Mouse (Mus musculus): ENCODE data around the gene Rbp3. TPM values are rescaled to one million over a fixed set of nuclear protein-coding genes. Genes with fewer than 3 reads are reported as not detected.

The Rbp3 gene
- total and polyA plus RNA-seq, 3 experiments: not detected

DNA sequence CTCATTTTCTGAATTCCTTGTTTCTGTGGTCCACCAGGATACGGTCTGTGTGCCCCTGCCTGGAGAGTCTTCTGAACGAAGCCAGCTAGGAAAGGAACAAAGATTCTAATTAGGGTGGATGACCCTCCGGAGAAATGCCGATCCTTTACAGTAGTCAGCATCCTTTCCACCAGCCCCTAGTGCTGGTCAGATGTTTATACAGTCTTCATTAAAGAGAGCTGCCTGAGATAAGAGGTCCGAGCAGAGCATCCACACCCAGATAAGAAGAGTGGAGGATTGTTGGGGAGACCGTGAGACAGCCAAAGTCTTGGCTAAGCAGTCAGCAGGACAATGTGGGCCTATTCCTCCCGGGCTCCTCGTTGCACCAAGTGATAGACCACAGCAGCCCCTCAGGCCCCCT is 13.1 kb upstream of the Rbp3 start, which contains the start of gene Gdf2:
TSS of gene Gdf2 (plus strand) at position 301 of the 400 bp plus-strand sequence.
- no peak within 1 kb of the TSS for H3K9ac ChIP-seq (ENCODE audit: low read depth, low read length)
- H3K4me3 ChIP-seq: no peak within 1 kb of the TSS
- no peak for DNase-seq
- no peak within 1 kb of the TSS for H3K27ac ChIP-seq
- intact Hi-C loops (cut with DNase I): no loop called here
- H3K79me2 ChIP-seq (replicated peaks; ENCODE audit: control insufficient read depth, insufficient read depth, low read length): no peaks in the 10 kb centered on the region
- H3K27me3 ChIP-seq (ENCODE audit: control insufficient read depth, insufficient read depth, low read length): no peaks in the 10 kb centered on the region
- H3K36me3 ChIP-seq (ENCODE audit: control insufficient read depth, insufficient read depth, low read length): no peaks in the 10 kb centered on the region
- TF ChIP-seq CTCF (IDR thresholded peaks at IDR 0.05) (no peak), EP300 (IDR thresholded peaks at IDR 0.05; ENCODE audit: insufficient read depth, low read depth, low read length) (no peak), POLR2A (IDR thresholded peaks at IDR 0.05; ENCODE audit: insufficient read depth, low read depth, low read length) (no peak)
- no peaks in the 10 kb centered on the region for H3K4me1 ChIP-seq (ENCODE audit: control insufficient read depth, insufficient read depth, low read length)
- WGBS: 26% methylated on average over 8 of the region's 8 CpGs

DNA sequence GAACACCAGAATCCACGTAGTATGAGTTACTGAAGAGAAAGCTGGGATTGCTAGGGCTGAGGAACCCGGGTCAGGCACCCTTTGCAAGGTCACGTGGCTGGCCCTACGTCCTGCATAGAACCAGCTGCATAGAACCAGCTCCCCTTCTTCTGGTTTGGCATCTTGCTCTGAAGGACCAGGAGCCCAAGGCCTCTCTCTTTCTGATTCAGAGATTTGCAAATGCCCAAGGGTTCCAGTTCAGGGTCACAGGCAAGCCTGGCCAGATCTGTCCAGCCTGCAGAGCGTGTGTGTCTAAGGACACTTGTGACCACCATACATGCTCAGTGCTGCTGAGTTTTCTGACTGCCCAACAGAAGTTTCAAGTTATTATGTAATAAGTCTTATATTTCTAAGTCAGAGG is 11.6 kb upstream of the Rbp3 start:
- Histone ChIP-seq H3K27me3 (ENCODE audit: control insufficient read depth, insufficient read depth, low read length) (no peaks in the 10 kb centered on the region), H3K4me1 (ENCODE audit: control insufficient read depth, insufficient read depth, low read length) (no peaks in the 10 kb centered on the region), H3K36me3 (ENCODE audit: control insufficient read depth, insufficient read depth, low read length) (no peaks in the 10 kb centered on the region), H3K4me3 (no peak overlapping the region), H3K9ac (ENCODE audit: low read depth, low read length) (no peak overlapping the region), H3K79me2 (replicated peaks; ENCODE audit: control insufficient read depth, insufficient read depth, low read length) (no peaks in the 10 kb centered on the region), H3K27ac (no peak overlapping the region)
- WGBS: 75% methylated on average over 5 of the region's 5 CpGs
- DNase-seq: no peak
- no peak for TF ChIP-seq POLR2A (IDR thresholded peaks at IDR 0.05; ENCODE audit: insufficient read depth, low read depth, low read length)
- no peak for TF ChIP-seq CTCF (IDR thresholded peaks at IDR 0.05)
- TF ChIP-seq EP300 (IDR thresholded peaks at IDR 0.05; ENCODE audit: insufficient read depth, low read depth, low read length): no peak
- intact Hi-C loops (cut with DNase I): no loop called here

DNA sequence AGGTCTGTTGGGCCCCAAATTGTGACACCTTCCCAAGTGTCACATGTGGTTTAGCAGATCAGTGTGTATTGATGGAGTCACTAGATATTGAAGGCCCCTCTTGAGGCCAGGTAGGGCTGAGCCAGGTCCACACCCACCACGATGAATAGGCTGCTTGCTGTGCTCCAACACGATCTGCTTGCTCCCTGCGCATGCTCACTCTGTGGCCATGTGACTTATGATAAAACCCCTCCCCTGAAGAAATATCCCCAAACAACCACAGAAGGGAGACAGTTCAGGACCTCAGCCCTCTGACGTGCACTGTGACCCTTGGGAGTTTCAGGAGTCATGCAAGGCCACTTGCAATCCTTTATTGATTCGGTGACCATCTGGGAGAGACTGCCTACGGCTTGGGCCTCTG is 7.7 kb upstream of the Rbp3 start:
- Histone ChIP-seq H3K79me2 (replicated peaks; ENCODE audit: control insufficient read depth, insufficient read depth, low read length) (no peaks in the 10 kb centered on the region), H3K9ac (ENCODE audit: low read depth, low read length) (no peak overlapping the region), H3K27me3 (ENCODE audit: control insufficient read depth, insufficient read depth, low read length) (no peaks in the 10 kb centered on the region), H3K27ac (no peak overlapping the region), H3K36me3 (ENCODE audit: control insufficient read depth, insufficient read depth, low read length) (no peaks in the 10 kb centered on the region), H3K4me3 (no peak overlapping the region), H3K4me1 (ENCODE audit: control insufficient read depth, insufficient read depth, low read length) (no peaks in the 10 kb centered on the region)
- intact Hi-C loops (cut with DNase I): no loop called here
- TF ChIP-seq EP300 (IDR thresholded peaks at IDR 0.05; ENCODE audit: insufficient read depth, low read depth, low read length) (no peak), POLR2A (IDR thresholded peaks at IDR 0.05; ENCODE audit: insufficient read depth, low read depth, low read length) (no peak), CTCF (IDR thresholded peaks at IDR 0.05) (no peak)
- no peak for DNase-seq
- WGBS: 75% methylated on average over 6 of the region's 6 CpGs

DNA sequence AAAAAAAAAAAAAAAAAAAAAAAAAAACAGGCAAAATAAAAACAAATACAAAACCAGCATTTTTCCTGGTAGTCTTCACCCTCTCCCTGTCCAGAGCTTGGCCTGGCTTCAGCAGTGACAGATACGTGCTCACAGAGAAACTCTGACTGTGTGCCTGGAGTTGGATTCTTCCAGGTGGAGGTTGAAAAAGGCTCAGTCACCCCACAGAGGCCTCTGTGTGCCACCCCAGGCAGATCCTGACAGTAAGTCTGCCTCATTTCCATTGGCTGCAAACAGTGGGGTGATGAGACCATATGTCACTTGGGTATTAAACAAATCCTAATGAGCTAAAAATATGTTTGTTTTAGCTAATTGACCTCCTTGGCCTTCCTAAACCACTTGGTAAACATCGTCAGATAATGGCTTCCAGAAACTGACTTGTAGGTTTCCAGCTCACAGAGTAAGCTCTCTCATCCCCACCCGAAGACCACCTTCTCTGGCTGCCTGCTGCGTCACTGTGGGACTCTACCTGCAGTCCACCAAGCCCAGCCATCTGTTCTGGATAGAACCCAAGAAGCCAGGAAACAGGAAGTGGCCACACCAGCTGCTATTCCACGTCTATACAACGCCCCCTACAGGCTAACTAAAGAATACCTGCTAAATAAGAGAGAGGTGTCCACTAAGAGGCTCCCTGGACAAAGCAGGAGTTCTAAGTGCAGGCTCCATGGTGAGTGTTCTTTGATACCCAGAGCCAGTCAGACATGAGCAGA is 1.4 kb upstream of the Rbp3 start:
- Histone ChIP-seq H3K27ac (no peak overlapping the region), H3K27me3 (ENCODE audit: control insufficient read depth, insufficient read depth, low read length) (no peaks in the 10 kb centered on the region), H3K79me2 (replicated peaks; ENCODE audit: control insufficient read depth, insufficient read depth, low read length) (no peaks in the 10 kb centered on the region), H3K36me3 (ENCODE audit: control insufficient read depth, insufficient read depth, low read length) (no peaks in the 10 kb centered on the region), H3K4me1 (ENCODE audit: control insufficient read depth, insufficient read depth, low read length) (no peaks in the 10 kb centered on the region), H3K9ac (ENCODE audit: low read depth, low read length) (no peak overlapping the region), H3K4me3 (no peak overlapping the region)
- intact Hi-C loops (cut with DNase I): loop anchor here (10.0 kb wide), 1 partner anchor 252 kb away; the partner anchor contains the start of gene Gprin2
- TF ChIP-seq CTCF (IDR thresholded peaks at IDR 0.05) (no peak), POLR2A (IDR thresholded peaks at IDR 0.05; ENCODE audit: insufficient read depth, low read depth, low read length) (no peak), EP300 (IDR thresholded peaks at IDR 0.05; ENCODE audit: insufficient read depth, low read depth, low read length) (no peak)
- WGBS: 52% methylated on average over 6 of the region's 6 CpGs
- no peak for DNase-seq

DNA sequence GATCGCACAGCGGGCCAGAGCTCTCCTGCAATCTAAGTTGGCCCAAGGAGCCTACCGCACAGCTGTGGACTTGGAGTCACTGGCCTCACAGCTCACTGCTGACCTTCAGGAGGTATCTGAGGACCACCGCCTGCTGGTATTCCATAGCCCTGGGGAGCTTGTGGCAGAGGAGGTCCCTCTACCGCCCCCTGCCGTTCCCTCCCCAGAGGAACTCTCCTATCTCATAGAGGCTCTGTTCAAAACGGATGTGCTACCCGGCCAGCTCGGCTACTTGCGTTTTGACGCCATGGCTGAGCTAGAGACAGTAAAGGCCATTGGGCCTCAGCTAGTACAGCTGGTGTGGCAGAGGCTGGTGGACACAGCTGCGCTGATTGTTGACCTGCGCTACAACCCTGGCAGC is 2.3 kb downstream of the Rbp3 start:
- H3K4me1 ChIP-seq (ENCODE audit: control insufficient read depth, insufficient read depth, low read length): no peaks in the 10 kb centered on the region
- H3K27ac ChIP-seq: no peak overlapping the region
- no peaks in the 10 kb centered on the region for H3K79me2 ChIP-seq (replicated peaks; ENCODE audit: control insufficient read depth, insufficient read depth, low read length)
- H3K9ac ChIP-seq (ENCODE audit: low read depth, low read length): no peak overlapping the region
- H3K27me3 ChIP-seq (ENCODE audit: control insufficient read depth, insufficient read depth, low read length): no peaks in the 10 kb centered on the region
- no peak for DNase-seq
- TF ChIP-seq POLR2A (IDR thresholded peaks at IDR 0.05; ENCODE audit: insufficient read depth, low read depth, low read length) (no peak), CTCF (IDR thresholded peaks at IDR 0.05) (peak; percentile 21)
- no peaks in the 10 kb centered on the region for H3K36me3 ChIP-seq (ENCODE audit: control insufficient read depth, insufficient read depth, low read length)
- intact Hi-C loops (cut with DNase I): loop anchor here (5.0 to 10.0 kb wide), 2 partner anchors 151 to 249 kb away; partner anchors contain the start of gene Gprin2
- 66% methylated on average over 13 of the region's 13 CpGs for WGBS
- H3K4me3 ChIP-seq: no peak overlapping the region

DNA sequence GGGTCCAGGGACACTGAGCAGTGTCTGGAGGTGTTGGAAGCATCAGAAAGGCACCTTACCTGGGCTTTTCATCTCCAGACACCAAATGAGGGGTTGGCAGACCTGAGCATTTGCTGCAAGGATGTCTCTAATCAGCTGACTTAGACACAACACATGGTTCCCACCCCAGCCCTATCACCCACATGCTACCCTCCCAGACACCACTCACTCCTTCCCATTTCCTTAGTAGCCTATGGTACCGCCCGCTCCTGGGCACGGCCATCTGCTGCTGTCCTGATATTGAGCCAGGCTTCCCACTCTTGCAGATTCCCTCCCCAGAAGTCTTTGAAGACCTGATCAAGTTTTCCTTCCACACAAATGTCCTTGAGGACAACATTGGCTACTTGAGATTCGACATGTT is 4.4 kb downstream of the Rbp3 start:
- Histone ChIP-seq H3K27ac (no peak overlapping the region), H3K4me1 (ENCODE audit: control insufficient read depth, insufficient read depth, low read length) (no peaks in the 10 kb centered on the region), H3K27me3 (ENCODE audit: control insufficient read depth, insufficient read depth, low read length) (no peaks in the 10 kb centered on the region), H3K9ac (ENCODE audit: low read depth, low read length) (no peak overlapping the region), H3K36me3 (ENCODE audit: control insufficient read depth, insufficient read depth, low read length) (no peaks in the 10 kb centered on the region), H3K4me3 (no peak overlapping the region), H3K79me2 (replicated peaks; ENCODE audit: control insufficient read depth, insufficient read depth, low read length) (no peaks in the 10 kb centered on the region)
- WGBS: 57% methylated on average over 4 of the region's 4 CpGs
- intact Hi-C loops (cut with DNase I): loop anchor here (5.0 to 10.0 kb wide), 2 partner anchors 149 to 247 kb away; partner anchors contain the start of gene Gprin2
- TF ChIP-seq CTCF (IDR thresholded peaks at IDR 0.05) (no peak), EP300 (IDR thresholded peaks at IDR 0.05; ENCODE audit: insufficient read depth, low read depth, low read length) (no peak), POLR2A (IDR thresholded peaks at IDR 0.05; ENCODE audit: insufficient read depth, low read depth, low read length) (no peak)
- DNase-seq: no peak

All from heart, adult 2 months (tissue).